Mouse (Mus musculus) left cerebral cortex, adult 9 months (tissue): Measurements from ENCODE around the gene Plac8.

ENCODE experiments used
- DNase-seq, 2 experiments: peaks; one replicate each; pipeline ENCODE4 v3.0.0; 2022; ENCODE audit warnings: low spot score in 2 of 2

Plac8 gene

DNA sequence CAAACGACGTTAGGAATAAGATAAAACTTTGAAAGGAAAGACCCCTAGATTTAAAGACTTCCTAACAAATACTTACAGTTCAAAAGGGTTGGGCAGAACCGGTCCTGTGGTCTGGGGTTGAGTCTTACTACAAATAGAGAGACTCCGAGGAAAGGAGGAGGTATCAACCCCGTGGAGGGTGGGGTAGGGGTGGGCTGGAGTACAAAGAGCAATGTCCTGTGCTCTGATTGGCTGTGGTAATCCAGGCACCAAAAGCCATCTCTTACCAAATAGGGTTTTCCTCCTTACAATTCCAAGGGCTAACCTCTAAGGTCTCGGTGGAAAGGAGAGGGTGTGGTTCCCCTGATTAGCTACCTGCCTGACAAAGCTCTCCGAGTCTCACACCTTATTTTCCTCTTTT is at the start of gene Plac8:
Plac8 (minus strand) TSS at position 177 of the 400 bp plus-strand sequence.
- DNase-seq: no peak

DNA sequence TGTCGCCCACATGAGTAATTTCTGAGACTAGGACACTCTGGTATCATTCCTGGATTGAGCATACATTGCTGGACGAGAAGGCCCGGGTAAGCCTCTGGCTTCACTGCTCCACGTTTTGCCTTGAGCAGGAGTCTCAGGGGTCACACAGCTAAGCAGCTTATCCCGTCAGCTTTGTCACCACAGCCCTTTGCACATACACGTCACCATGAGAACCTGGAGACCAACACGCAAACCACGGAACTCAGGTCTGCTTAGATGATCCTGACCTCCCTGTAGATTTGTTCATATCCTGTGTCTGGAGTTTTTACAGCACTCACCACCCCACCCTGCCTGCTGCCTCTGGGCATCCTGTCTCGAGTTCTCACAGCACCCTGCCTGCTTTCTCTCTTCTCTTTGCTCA is 48.9 kb upstream of the Plac8 start:
- no peak for DNase-seq

DNA sequence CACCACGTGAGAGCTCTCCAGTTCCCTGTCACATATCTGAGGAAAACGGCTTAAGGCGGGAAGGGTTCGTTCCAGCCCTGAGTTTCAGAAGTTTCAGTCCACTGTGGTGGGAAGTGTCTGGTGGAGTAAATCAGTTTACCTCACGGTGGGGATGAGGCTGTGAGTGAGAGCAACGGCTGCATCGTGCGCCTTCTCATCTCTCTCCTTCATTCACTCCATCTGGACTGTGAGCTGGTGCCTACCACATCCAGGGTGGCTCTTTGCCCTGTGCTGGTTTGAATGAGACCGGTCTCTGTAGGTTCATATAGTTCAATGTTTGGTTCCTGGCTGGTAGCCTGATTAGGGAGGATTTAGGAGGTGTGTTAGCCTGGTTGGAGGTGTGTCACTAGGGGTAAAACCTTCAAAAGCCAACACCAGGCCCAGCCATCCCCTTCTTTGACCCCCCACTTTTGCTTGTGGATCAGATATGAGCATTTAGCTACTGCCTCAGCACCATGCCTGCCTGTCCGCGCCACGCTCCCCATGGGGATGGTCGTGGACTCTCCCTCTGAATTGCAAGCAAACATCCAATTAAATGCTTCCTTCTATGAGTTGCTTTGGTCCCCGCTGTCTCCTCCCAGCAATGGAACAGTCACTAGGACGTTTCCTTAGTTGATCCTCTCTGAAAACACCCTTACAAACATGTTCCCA is 47.7 kb upstream of the Plac8 start:
- DNase-seq: no peak

DNA sequence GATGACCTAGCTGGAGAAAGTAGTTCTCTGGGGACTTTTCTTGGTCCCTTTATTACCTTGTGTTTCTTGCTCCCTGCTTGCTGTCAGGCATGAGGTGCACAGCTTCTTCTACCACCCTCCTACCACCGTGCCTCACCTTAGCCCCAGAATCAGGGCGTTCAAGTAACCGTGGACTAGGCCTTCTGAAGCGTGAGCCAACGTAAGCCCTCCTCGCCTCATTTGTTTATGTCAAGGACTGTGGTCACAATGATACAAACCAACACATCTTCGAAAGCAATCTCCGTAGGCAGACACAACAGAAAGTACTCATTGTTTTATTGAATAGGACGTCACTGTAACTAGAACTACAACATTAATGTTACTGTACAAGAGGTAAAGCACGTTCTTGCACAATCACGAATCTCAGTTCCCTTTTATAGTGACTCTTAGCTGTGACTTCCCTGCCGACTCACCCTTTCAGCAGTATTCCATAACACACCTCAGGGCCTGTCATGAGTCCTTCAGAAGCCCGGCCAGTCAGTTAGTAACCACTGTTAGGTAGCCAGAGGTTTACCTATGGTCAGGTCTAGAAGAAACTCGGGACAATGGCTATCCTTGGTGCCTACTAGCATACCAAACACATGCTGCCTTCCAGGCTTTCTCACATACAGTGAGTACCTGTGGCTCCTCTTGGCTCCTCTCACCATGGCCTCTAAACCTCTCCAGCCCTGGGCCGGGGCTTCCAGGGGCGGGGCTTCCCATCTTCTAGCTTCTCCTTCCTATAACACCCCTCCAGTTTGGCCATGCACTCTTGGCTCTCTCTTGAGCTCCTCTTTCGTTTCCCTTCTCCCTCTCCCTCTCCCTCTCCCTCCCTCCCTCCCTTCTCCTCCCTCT is 42.1 kb upstream of the Plac8 start:
- DNase-seq: no peak

DNA sequence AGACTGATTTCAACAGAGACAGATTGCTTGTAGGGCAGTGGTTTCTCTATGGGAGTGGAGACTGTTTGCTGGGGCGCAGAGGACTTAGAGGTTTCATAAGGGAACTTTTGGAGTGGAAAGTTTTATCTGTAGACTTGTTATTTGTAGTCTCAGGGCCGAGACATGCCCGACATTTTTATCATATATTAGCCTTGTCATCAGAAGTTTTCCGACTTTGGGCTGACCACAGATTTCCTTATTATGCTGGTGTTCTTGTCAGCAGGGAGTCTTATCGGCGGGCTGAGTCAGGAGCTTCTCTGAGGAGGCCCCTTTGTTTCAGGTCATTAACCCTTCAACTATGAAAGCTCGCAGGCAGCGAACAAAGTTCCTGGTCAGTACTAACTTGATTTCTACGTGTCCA is 35.8 kb upstream of the Plac8 start:
- DNase-seq: no peak

DNA sequence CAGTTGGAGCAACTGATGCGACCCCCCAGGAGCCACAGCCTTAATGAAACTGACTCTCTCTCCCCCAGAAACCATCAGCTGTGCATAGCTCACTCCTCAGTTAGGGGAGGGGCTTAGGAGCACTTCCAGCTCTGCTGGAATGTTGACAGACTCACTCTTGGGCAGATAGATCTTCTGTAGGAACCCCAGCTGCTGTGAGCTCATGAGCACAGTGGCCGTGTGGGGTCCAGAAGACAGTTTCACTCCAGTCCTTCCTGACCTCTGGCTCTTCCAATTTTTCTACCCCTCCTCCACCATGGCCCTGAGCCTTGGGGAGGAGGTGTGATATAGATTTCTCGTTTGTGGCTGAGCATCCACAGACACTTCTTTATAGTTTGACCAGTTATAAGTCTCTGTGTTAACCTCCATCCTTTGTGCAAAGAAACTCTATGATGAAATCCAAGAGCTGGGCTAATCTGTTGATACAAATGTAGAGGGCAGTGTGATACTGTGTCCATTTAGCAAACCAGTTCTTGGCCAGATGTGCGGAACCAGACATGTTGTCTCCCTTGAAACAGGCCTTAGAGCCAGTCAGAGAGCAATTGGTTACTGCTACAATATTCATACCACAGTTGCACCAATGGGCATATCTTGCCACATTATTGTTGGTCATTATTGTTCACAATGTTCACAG is 35.2 kb upstream of the Plac8 start:
- no peak for DNase-seq

DNA sequence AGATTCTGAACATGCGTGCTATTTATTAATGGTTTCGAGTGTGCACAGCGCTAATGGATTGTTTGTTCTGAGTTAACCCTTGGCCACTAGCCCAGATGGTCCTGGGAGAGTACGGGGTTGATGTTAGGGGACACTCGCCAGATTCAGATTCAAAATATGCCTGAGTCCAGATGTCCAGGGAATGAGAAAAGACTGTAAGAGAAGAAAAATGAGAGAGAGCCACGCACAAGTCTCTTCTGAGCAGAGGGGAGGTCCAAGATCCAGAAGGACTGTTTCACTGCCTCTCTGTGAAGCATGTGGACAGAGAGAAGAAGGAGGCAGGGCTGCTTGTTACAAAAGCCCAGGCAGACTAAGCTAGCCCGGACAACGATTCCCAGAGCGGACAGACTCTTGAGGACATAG is 33.8 kb upstream of the Plac8 start:
- DNase-seq: no peak

DNA sequence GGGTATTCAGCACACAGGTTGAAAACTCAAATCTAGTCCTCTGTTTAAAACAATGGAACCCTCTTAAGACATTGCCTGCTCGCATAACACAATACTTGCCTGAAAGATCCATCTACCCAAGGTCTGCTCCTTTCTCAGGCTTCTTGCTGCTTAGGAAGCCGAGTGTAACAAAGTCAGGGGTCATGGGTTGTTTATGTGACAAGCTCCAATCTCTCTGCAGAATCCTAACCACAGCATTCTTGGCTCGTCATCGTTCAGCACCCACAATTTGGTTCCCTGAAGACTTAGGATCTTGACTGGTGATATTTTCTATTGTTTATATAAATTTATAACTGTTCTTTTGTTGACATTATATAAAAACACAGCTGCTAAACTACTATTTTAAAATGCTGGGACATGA is 32.0 kb upstream of the Plac8 start:
- DNase-seq: no peak

DNA sequence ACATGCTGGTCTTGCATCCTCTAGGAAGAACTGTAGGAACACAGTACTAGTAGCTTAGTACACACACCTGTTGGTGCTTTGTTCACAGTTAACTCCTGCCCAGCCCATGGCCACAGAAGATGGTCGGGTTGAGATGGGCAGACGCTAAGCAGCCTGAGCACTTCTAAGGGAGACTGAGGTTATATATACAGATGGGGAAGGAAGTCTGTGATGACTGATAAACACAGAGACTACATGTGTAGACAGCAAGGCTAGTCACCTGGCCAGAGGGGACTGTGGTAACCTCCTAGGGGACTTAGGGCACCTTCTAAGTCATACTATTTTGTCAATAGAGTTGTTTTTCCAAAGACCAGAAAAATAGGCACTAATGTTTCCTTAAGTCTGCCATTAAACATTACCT is 29.8 kb upstream of the Plac8 start:
- no peak for DNase-seq

DNA sequence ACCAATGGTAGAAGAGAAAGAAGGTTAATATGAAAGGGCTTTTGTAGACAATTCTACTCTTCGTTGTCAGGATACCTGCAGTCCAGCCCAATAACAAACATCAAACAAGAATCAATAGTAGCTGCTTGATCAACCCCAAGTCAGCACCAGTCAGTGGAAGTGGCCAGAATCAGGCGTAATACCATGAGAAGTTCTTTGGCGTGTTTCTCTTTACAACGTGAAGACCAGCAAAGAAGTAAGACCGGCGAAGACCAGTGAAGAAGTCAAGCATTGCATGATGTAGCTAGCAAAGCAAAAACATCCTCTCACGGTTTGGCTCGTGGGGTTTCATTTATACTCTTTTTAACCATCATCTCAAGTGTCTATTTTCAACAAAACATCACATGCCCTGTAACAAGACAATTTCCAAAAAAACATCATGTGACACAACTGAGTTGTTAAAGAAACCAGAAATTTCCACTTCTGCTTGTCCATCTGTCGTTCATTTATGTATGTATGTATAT is 27.0 kb upstream of the Plac8 start:
- no peak for DNase-seq

DNA sequence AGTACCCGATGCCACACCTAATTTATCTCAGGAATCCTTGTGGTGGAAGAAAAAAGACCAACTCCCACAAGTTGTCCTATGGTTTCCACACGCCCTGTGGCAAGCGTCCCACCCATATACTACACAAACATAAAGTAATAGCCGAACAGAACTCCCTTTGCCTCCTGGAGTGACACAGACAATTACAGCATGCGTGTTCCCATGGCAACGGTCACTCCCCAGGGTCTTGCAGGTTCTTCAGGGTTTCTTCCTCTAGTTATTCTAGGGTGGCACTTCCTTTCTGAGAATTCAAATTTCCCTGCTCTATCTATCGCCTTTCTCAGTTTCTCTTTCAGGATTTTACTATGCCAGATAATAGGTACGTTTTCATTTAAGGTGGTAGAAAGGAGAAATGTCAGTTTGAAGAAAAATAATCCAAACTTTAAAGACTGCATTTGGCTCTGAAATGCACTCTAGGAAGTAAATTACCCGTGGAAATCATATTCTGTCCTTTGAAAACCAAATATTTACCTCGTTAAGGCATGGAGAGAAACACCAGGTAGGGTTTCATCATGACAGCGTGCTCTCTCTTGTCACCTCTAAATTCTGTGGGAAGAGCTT is 25.9 kb upstream of the Plac8 start:
- DNase-seq: no peak

DNA sequence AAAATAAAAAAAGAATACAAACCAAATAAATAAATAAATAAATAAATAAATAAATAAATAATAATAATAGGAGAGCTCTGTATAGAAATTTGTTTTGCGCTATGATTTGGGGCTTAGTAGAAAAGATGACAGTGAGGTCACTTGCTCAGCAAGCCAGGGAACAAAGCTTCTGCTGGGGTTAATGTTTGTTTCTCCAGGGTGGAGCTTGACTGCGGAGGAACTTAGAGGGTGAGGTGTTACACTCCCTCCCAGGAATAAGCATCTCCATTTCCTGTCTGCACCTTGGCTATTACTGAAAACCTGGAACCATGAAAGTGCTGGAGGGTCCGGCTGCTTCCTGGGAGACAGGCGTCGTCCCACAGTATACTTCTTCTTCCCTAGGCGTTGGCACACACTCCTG is 24.0 kb upstream of the Plac8 start:
- no peak for DNase-seq

DNA sequence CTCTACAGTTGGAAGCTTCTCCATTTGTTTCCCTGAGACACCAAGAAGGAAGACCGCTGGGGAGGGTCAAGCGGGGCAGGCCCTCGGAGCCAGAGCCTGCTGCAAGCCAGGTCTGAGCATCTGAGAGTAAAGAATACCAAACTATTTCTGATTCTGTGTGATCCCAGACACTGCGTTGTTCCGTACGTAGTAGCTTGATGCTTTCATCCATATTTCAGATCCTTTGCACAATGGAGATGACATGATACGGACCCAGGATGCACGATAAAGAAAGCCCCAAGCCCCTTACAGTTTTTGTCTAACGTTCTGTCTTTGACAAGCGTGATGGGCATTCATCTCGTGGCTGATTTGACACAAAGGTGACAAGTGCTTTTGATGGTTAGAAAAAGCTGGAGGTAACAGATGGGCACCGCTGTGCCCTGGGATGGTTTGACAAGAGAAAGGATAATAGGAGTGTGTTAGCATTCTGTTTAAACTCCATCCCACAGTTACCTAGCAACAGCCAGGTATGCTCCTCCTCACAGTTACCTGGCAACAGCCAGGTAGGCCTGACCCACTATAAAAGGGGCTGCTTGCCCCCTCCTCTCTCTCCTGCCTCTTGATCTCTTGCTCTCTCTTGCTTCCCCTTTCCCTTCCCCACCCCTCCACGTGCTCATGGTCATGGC is 22.9 kb upstream of the Plac8 start:
- DNase-seq: no peak

DNA sequence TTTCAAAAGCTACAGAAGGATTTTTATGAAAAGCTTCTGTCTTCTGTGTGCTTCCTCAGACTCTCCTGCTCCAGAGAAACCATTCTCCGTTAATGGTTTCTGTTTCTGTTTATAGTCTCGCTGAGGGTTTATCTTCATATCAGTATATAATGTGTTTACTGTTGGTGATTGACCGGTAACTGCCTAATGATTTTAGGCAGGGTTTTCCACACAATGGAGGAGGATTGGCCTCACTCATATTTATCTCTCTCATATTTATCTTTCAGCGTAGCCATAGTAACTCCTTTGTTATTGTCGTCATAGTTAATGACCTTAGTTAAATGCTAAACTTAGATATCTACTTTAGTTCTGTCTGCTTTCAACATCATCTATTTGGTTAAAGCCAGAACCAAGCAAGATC is 18.5 kb upstream of the Plac8 start:
- no peak for DNase-seq

DNA sequence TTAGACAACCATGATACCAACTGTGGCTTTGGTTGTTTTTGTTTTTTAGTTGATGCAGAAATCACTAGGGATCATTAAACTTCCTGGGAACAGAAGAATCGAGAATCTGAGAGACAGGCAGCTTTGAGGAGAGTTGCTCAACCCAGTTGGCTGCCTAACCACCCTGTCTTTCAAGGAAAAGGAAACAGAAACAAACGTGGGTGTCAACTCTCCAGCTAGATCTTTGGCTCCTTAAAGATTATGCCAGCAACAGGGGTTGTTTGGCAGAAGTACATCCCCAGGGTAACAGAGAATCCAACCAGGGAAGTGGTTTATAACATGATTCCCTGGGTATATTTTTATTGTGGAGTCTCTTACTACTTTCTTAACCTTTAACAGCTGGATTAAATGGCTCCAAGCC is 15.6 kb upstream of the Plac8 start:
- no peak for DNase-seq

DNA sequence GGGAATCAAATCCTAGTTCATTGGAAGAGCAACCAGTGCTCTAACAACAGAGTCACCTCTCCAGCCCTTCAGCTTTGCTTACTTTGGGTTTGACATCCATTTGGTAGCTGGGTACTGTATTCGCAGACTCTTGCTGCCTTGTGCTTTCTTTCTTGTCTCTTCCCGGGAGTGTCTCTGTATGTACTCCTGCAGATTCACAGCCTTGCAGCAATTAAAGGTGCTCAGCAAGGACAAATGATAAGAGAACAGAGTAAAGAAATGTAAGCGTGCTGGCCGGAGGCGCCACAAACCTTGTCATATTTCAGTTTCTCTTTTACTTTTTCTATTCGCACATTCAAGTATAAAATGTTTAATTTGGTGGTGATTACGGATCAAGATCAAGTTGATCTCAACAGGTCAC is 15.1 kb upstream of the Plac8 start:
- no peak for DNase-seq

DNA sequence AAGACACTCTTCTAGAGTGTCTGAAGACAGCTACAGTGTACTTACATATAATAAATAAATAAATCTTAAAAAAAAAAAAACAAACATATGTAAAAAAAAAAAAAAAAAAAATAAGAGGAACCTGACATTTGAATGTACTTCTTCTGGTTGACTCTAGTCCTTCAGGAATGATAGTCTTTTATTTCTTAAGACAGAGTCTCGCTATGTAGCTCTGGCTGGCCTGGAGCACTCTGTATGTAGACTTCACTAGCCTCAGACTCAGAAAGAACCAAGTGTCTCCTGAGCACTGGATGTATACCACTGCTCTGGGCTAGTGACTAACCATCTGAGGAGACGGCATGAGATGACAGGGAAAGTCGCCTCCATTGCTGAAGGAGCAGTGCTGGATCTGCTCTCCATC is 13.6 kb upstream of the Plac8 start:
- no peak for DNase-seq

DNA sequence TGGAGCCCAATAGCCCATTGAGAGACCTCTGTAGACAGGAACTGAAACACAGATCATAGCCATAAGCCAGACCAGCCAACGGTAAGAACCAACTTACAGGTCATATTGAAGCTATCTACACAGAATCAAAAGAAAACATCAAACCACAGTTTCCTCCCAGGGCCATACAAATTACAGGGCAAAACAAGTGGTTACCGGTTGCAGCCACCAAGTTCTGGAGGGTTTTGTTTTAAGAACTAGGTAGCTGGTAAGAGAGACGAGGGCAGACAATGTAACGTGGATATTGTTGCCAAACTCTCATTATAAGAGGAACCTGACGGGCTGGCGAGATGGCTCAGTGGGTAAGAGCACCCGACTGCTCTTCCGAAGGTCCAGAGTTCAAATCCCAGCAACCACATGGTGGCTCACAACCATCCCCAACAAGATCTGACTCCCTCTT is 13.2 kb upstream of the Plac8 start:
- DNase-seq: no peak

DNA sequence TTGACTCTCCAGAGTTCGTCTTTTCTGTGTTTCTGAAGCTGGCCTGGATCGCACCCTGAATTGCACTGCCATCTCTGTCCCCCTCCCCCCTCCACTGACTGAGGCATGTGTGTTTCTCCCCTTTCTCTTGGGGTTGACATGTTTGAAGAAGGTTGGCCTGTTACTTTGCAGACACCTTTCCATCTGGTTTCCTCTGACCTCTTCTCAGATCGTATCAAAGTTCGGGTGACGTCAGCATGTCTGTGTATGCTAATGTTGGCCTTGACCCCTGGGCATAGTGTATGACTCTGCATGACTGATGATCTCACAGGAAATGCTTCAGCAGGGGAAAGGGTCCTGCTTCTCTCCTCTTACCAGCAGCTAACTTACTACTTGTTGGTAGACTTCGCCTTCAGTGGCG is 11.0 kb upstream of the Plac8 start:
- DNase-seq: no peak

DNA sequence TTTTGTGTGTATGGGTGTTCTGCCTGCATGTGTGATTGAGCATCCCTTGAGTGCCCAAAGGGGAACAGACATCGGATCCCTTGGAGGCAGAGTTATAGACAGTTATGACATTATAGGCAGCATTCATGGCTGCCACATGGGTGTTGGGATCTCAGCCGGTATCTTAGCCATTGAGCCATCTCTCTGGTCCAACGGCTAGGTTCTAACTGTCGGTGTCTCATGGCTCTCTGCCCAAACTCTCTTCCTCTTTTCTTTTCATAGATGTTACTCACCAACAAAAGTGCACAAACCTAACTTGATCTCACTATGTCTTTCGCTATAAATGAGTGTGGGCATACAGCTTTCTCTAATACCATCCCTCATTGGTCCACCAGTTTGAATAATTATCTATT is 10.4 kb upstream of the Plac8 start:
- DNase-seq: no peak

DNA sequence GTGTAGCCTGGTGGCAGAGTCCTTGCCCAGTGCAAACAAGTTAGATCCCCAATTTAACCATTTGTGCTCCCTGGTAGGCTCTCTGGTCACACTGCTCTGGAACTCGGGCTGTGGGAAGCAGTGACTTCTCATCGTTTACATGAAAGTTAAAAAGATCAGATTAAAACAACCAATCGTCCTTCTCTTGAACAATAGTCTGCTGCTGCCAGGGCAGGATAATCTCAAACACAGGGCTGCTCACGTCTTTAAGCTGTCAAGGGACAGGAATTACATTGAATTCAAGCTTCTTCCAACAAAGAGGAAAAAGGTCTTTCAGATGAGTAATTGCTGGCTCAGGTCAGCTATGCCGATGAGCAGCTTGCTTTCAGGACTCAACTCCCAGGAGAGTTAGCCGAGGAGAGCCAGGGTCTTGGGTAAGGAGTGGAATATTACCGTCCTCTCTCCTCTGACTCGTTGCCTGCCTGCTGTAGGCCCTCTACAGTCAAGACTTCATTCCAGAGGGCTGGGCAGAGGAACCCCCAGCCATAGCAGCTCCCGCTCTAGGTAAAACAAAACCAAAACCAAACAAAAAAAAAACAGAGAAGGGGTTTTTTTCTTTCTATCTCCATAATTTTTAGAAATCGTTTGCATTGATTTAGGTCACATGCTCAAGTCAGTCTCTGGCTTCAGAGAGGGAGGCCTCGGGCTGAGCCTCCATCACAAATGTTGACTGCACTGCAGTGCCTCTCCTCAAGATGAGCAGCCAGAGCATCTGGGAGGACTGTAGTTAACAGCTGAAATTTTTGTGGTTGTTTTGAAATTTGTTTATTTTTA is 9.8 kb upstream of the Plac8 start:
- DNase-seq: no peak
